Comparison of ENCODE assay signal across 22 mouse cellular contexts in genomic region chr6:103318677-103319359, GRCm38 (mm10).
DNase-seq lines count a peak whose midpoint lies in the region; ATAC-seq lines count a peak whose summit lies in the region.
"Had no signal": no experiment of that assay in that cellular context is flagged by ENCODE, and none has a peak within 500 bp of the region (broad histone marks: within the 10 kb centered on the region; RNA-seq: fewer than 3 reads in every experiment).

No protein-coding gene starts in this region.

- no peaks in the 10 kb centered on the region for H3K36me3 ChIP-seq in forebrain, embryonic 15.5 days
- H3K36me3 ChIP-seq in forebrain, embryonic 11.5 days (ENCODE audit: control insufficient read depth, insufficient read depth, low read length), result no peaks in the 10 kb centered on the region
- H3K36me3 ChIP-seq in forebrain, embryonic 16.5 days (ENCODE audit: control insufficient read depth, insufficient read depth), result no peaks in the 10 kb centered on the region
- H3K36me3 ChIP-seq: embryonic facial prominence, embryonic 12.5 days; embryonic facial prominence, embryonic 15.5 days; hindbrain, embryonic 12.5 days; hindbrain, embryonic 15.5 days had no signal

- H3K27ac ChIP-seq in forebrain, embryonic 15.5 days (replicated peaks), result peak overlapping the region; percentile 55; the same call in 1 of the 2 replicates
- no peak overlapping the region for H3K27ac ChIP-seq in forebrain, embryonic 11.5 days (ENCODE audit: low read depth, low read length)
- H3K27ac ChIP-seq in forebrain, embryonic 16.5 days (ENCODE audit: low read length), result no peak overlapping the region
- H3K27ac ChIP-seq: embryonic facial prominence, embryonic 12.5 days; embryonic facial prominence, embryonic 15.5 days; hindbrain, embryonic 12.5 days had no signal

- no peaks in the 10 kb centered on the region for H3K9me3 ChIP-seq in forebrain, embryonic 15.5 days
- H3K9me3 ChIP-seq in forebrain, embryonic 11.5 days (ENCODE audit: control insufficient read depth, low read length), result no peaks in the 10 kb centered on the region
- no peaks in the 10 kb centered on the region for H3K9me3 ChIP-seq in forebrain, embryonic 16.5 days (ENCODE audit: control insufficient read depth, low read length)
- H3K9me3 ChIP-seq: embryonic facial prominence, embryonic 12.5 days; embryonic facial prominence, embryonic 15.5 days; hindbrain, embryonic 12.5 days; hindbrain, embryonic 15.5 days had no signal

- H3K4me1 ChIP-seq in forebrain, embryonic 15.5 days, result peaks cover 16% of the 10 kb centered on the region
- no peaks in the 10 kb centered on the region; the same call in 1 of the 2 replicates for H3K4me1 ChIP-seq in forebrain, embryonic 11.5 days (replicated peaks; ENCODE audit: control insufficient read depth, insufficient read depth, low read length)
- peaks cover 11% of the 10 kb centered on the region for H3K4me1 ChIP-seq in forebrain, embryonic 16.5 days (replicated peaks; ENCODE audit: control insufficient read depth, insufficient read depth, low read length)
- H3K4me1 ChIP-seq: embryonic facial prominence, embryonic 15.5 days had no signal

- no peaks in the 10 kb centered on the region for H3K27me3 ChIP-seq in forebrain, embryonic 15.5 days
- no peaks in the 10 kb centered on the region for H3K27me3 ChIP-seq in forebrain, embryonic 11.5 days (ENCODE audit: control insufficient read depth, insufficient read depth, low read length)
- no peaks in the 10 kb centered on the region for H3K27me3 ChIP-seq in forebrain, embryonic 16.5 days (replicated peaks; ENCODE audit: control insufficient read depth, insufficient read depth, low read length)
- H3K27me3 ChIP-seq: embryonic facial prominence, embryonic 12.5 days; embryonic facial prominence, embryonic 15.5 days; hindbrain, embryonic 12.5 days; hindbrain, embryonic 15.5 days had no signal

- no peak overlapping the region for H3K9ac ChIP-seq in forebrain, embryonic 15.5 days (replicated peaks)
- no peak overlapping the region for H3K9ac ChIP-seq in forebrain, embryonic 11.5 days (ENCODE audit: low read length)
- no peak overlapping the region for H3K9ac ChIP-seq in forebrain, embryonic 16.5 days (replicated peaks; ENCODE audit: low read depth, low read length)
- H3K9ac ChIP-seq: embryonic facial prominence, embryonic 12.5 days; embryonic facial prominence, embryonic 15.5 days; hindbrain, embryonic 12.5 days; hindbrain, embryonic 15.5 days had no signal

- no peak for DNase-seq in forebrain, embryonic 11.5 days (ENCODE audit: low spot score)
- DNase-seq in cerebellum, postnatal 4 days (ENCODE audit: low spot score in 2 of 2), result no peak
- DNase-seq in cerebellum, postnatal 10 days, result no peak
- DNase-seq: adrenal gland, adult 8-10 months; adrenal gland, postnatal 25 days; cerebellum, adult 18-20 months; cerebellum, adult 9-11 months; cerebellum, postnatal 36 days; gastrocnemius, postnatal 10 days; gastrocnemius, postnatal 36 days; heart, adult 11 months had no signal

- 0 out of 2 replicates have a peak, but pooled peaks have one; percentile 29 for ATAC-seq in forebrain, embryonic 15.5 days (replicated peaks)
- no peak for ATAC-seq in forebrain, embryonic 11.5 days (replicated peaks; ENCODE audit: low FRiP score)
- ATAC-seq in forebrain, embryonic 16.5 days, result peak; percentile 74
- peak; percentile 82 for ATAC-seq in megakaryocyte, adult 5-6 weeks (ENCODE audit: poor library complexity, severe bottlenecking)
- ATAC-seq: activated CD4-positive, CD25-positive, alpha-beta regulatory T cell, adult 4 months; CD4-positive, CD25-positive, alpha-beta regulatory T cell, adult 4 months; intestine, postnatal 0 days had no signal

- 66% methylated on average over 3 of the region's 3 CpGs for WGBS in forebrain, embryonic 15.5 days
- 81% methylated on average over 3 of the region's 3 CpGs for WGBS in forebrain, embryonic 11.5 days
- whole genome bisulfite sequencing in forebrain, embryonic 16.5 days, result 58% methylated on average over 3 of the region's 3 CpGs

- no peak overlapping the region for H3K4me2 ChIP-seq in forebrain, embryonic 15.5 days (replicated peaks)
- H3K4me2 ChIP-seq in forebrain, embryonic 11.5 days (ENCODE audit: low read depth, low read length, severe bottlenecking), result no peak overlapping the region
- no peak overlapping the region for H3K4me2 ChIP-seq in forebrain, embryonic 16.5 days (ENCODE audit: low read length)
- H3K4me2 ChIP-seq: embryonic facial prominence, embryonic 12.5 days; embryonic facial prominence, embryonic 15.5 days; heart, embryonic 11.5 days; hindbrain, embryonic 12.5 days; hindbrain, embryonic 15.5 days had no signal

- no peak overlapping the region for H3K4me3 ChIP-seq in forebrain, embryonic 15.5 days
- no peak overlapping the region for H3K4me3 ChIP-seq in forebrain, embryonic 11.5 days (ENCODE audit: low read depth, low read length)
- H3K4me3 ChIP-seq in forebrain, embryonic 16.5 days (replicated peaks; ENCODE audit: low read length), result no peak overlapping the region
- H3K4me3 ChIP-seq: embryonic facial prominence, embryonic 12.5 days; embryonic facial prominence, embryonic 15.5 days; hindbrain, embryonic 12.5 days; hindbrain, embryonic 15.5 days had no signal
